Mouse (Mus musculus): ENCODE data around the gene Hlcs. TPM values are rescaled to one million over a fixed set of nuclear protein-coding genes. Genes with fewer than 3 reads are reported as not detected.

Hlcs gene
- total RNA-seq, 2 experiments from 2014 or later, result 12.1 to 14.1 TPM

GRCm38 (mm10) chr16:94328881-94329867 is 15.8 kb upstream of the Hlcs start:
- DNase-seq (ENCODE audit: low spot score in 2 of 2), result no peak

GRCm38 (mm10) chr16:94327781-94328711 is 14.7 kb upstream of the Hlcs start, which contains the start of gene Ripply3:
Ripply3 (plus strand) TSS chr16:94328420.
- DNase-seq (ENCODE audit: low spot score in 2 of 2), result no peak

- DNase-seq (ENCODE audit: low spot score in 2 of 2), result no peak
Measured at GRCm38 (mm10) chr16:94326008-94326407, 12.6 kb upstream of the Hlcs start.

GRCm38 (mm10) chr16:94323681-94324080 is 10.3 kb upstream of the Hlcs start:
- no peak for DNase-seq (ENCODE audit: low spot score in 2 of 2)

- no peak for DNase-seq (ENCODE audit: low spot score in 2 of 2)
Measured at GRCm38 (mm10) chr16:94320223-94320622, 6.9 kb upstream of the Hlcs start.

GRCm38 (mm10) chr16:94317752-94318151 is 4.4 kb upstream of the Hlcs start:
- no peak for DNase-seq (ENCODE audit: low spot score in 2 of 2)

GRCm38 (mm10) chr16:94315215-94315614 is 1.8 kb upstream of the Hlcs start:
- no peak for DNase-seq (ENCODE audit: low spot score in 2 of 2)

- no peak for DNase-seq (ENCODE audit: low spot score in 2 of 2)
Measured at GRCm38 (mm10) chr16:94314626-94315025, 1.3 kb upstream of the Hlcs start.

- DNase-seq (ENCODE audit: low spot score in 2 of 2), result peak; percentile 81 to 83
Measured at GRCm38 (mm10) chr16:94312663-94313228, 625 bp downstream of the Hlcs start.

GRCm38 (mm10) chr16:94311931-94312330 is 1.4 kb downstream of the Hlcs start:
- no peak for DNase-seq (ENCODE audit: low spot score in 2 of 2)

GRCm38 (mm10) chr16:94311416-94311815 is 2.0 kb downstream of the Hlcs start:
- DNase-seq (ENCODE audit: low spot score in 2 of 2), result no peak

GRCm38 (mm10) chr16:94309025-94309424 is 4.3 kb downstream of the Hlcs start:
- DNase-seq (ENCODE audit: low spot score in 2 of 2), result no peak

GRCm38 (mm10) chr16:94307942-94308341 is 5.4 kb downstream of the Hlcs start:
- no peak for DNase-seq (ENCODE audit: low spot score in 2 of 2)

GRCm38 (mm10) chr16:94307526-94307925 is 5.8 kb downstream of the Hlcs start:
- no peak for DNase-seq (ENCODE audit: low spot score in 2 of 2)

- DNase-seq (ENCODE audit: low spot score in 2 of 2), result no peak
Measured at GRCm38 (mm10) chr16:94303203-94303535, 10.2 kb downstream of the Hlcs start.

- DNase-seq (ENCODE audit: low spot score in 2 of 2), result peak in 1 of 2 experiments; percentile 20
Measured at GRCm38 (mm10) chr16:94302274-94303202, 10.8 kb downstream of the Hlcs start.

GRCm38 (mm10) chr16:94301696-94302095 is 11.7 kb downstream of the Hlcs start:
- DNase-seq (ENCODE audit: low spot score in 2 of 2), result no peak

- no peak for DNase-seq (ENCODE audit: low spot score in 2 of 2)
Measured at GRCm38 (mm10) chr16:94301194-94301593, 12.2 kb downstream of the Hlcs start.

GRCm38 (mm10) chr16:94299210-94299609 is 14.2 kb downstream of the Hlcs start:
- DNase-seq (ENCODE audit: low spot score in 2 of 2), result no peak

GRCm38 (mm10) chr16:94298081-94298480 is 15.3 kb downstream of the Hlcs start:
- no peak for DNase-seq (ENCODE audit: low spot score in 2 of 2)

Data from layer of hippocampus, postnatal 10 days (tissue).